9 mouse cellular contexts compared by ENCODE assay signal in the genomic region with DNA sequence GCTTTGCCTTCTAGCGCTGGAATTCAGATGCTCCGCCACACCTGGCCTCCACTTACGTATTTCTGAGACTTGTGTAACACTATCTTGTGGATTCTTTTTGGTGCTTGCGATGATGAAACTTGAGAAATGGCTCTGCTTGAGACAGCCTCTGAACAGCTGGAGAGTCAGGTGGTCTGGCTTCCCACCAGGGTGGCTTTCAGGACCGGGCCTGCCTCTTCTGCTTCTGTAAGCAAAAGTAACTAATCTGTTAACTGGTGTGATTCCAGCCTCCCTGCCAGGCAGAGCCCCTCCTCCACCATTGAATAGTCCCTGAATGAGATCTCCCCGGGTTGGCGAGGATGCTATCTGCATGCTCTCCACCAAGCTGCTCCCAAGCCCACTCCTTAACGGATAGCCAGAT.
DNase-seq lines count a peak whose midpoint lies in the region; ATAC-seq and TF ChIP-seq lines count a peak whose summit lies in the region.
"Had no signal": no experiment of that assay in that cellular context is flagged by ENCODE, and none has a peak within 500 bp of the region (broad histone marks: within the 10 kb centered on the region; RNA-seq: fewer than 3 reads in every experiment).

No protein-coding gene starts in this region.

- no peaks in the 10 kb centered on the region for H3K36me3 ChIP-seq in forebrain, postnatal 0 days (ENCODE audit: insufficient read depth)
- no peaks in the 10 kb centered on the region for H3K36me3 ChIP-seq in stomach, embryonic 15.5 days
- H3K36me3 ChIP-seq: heart, embryonic 13.5 days had no signal

- 0 out of 2 replicates have a peak overlapping the region, but pooled peaks have one; percentile 14 for H3K9ac ChIP-seq in forebrain, postnatal 0 days
- no peak overlapping the region for H3K9ac ChIP-seq in stomach, embryonic 15.5 days
- H3K9ac ChIP-seq: heart, embryonic 13.5 days had no signal

- peak overlapping the region; percentile 33 for H3K4me2 ChIP-seq in forebrain, postnatal 0 days (ENCODE audit: low read depth)
- H3K4me2 ChIP-seq in stomach, embryonic 15.5 days, result no peak overlapping the region
- H3K4me2 ChIP-seq: heart, embryonic 13.5 days had no signal

- no peak overlapping the region for H3K4me3 ChIP-seq in forebrain, postnatal 0 days (ENCODE audit: low read depth, low read length)
- no peak overlapping the region for H3K4me3 ChIP-seq in stomach, embryonic 15.5 days (replicated peaks)
- H3K4me3 ChIP-seq: heart, embryonic 13.5 days had no signal

- TF ChIP-seq CTCF in forebrain, postnatal 0 days (IDR thresholded peaks at IDR 0.05; ENCODE audit: low read depth), result no peak

- H3K4me1 ChIP-seq in forebrain, postnatal 0 days (ENCODE audit: insufficient read depth), result peaks cover 38% of the 10 kb centered on the region
- peaks cover 35% of the 10 kb centered on the region for H3K4me1 ChIP-seq in stomach, embryonic 15.5 days

- no peaks in the 10 kb centered on the region for H3K9me3 ChIP-seq in forebrain, postnatal 0 days (ENCODE audit: low read length)
- no peaks in the 10 kb centered on the region for H3K9me3 ChIP-seq in stomach, embryonic 15.5 days
- H3K9me3 ChIP-seq: heart, embryonic 13.5 days had no signal

- intact Hi-C loops in heart, postnatal 25 days (cut with DNase I), result no loop called here

- 15% methylated on average over 8 of the region's 8 CpGs for WGBS in forebrain, postnatal 0 days
- 32% methylated on average over 8 of the region's 8 CpGs for WGBS in stomach, embryonic 15.5 days

- ATAC-seq in forebrain, postnatal 0 days, result peak; percentile 68
- no peak for ATAC-seq in stomach, embryonic 15.5 days (ENCODE audit: insufficient read depth, low FRiP score, low read depth)

- peak overlapping the region; percentile 70 for H3K27ac ChIP-seq in forebrain, postnatal 0 days (ENCODE audit: low read depth, low read length)
- peak overlapping the region; percentile 21; the same call in 1 of the 2 replicates for H3K27ac ChIP-seq in stomach, embryonic 15.5 days
- H3K27ac ChIP-seq: heart, embryonic 13.5 days had no signal

- DNase-seq in right cerebral cortex, postnatal 10 days (ENCODE audit: low spot score in 2 of 2), result peak; percentile 72 to 74
- no peak for DNase-seq in right cerebral cortex, adult 2 months (ENCODE audit: low spot score in 2 of 2)
- peak; percentile 74 for DNase-seq in forebrain, postnatal 0 days
- peak; percentile 14 for DNase-seq in lung, postnatal 14 days
- DNase-seq in heart, postnatal 25 days (ENCODE audit: low spot score), result no peak
- DNase-seq in frontal cortex, postnatal 25 days (ENCODE audit: low spot score in 2 of 2), result no peak
- no peak for DNase-seq in T-cell, adult 2 months (ENCODE audit: low spot score)

- no peaks in the 10 kb centered on the region for H3K27me3 ChIP-seq in forebrain, postnatal 0 days (ENCODE audit: insufficient read depth, low read length)
- no peaks in the 10 kb centered on the region for H3K27me3 ChIP-seq in stomach, embryonic 15.5 days (replicated peaks)
- H3K27me3 ChIP-seq: heart, embryonic 13.5 days had no signal

Comparison
In these comparisons a context has a peak if more than half of its experiments do, and no peak if none do; other contexts are left out.
1. DNase-seq: peak in right cerebral cortex, postnatal 10 days (2 of 2), forebrain, postnatal 0 days (single experiment) and lung, postnatal 14 days (single experiment); none in right cerebral cortex, adult 2 months (0 of 2), heart, postnatal 25 days (single experiment), frontal cortex, postnatal 25 days (0 of 2) and T-cell, adult 2 months (single experiment).